Mouse (Mus musculus) small intestine, adult 2 months (tissue): ENCODE measurements around the gene Mbd4.

ENCODE experiments used
- CTCF ChIP-seq: fragments of 200-500 bp; IDR thresholded peaks from 2 replicates; pipeline ENCODE4 v1.5.1; 2012; ENCODE audit warnings: low read depth, mild to moderate bottlenecking, control low read depth, inconsistent platforms, low read length, moderate library complexity, mixed read lengths; ENCODE audit not compliant: insufficient replicate concordance, insufficient read length; ENCODE audit errors: extremely low read depth
- POLR2A ChIP-seq: fragments of 200-500 bp; IDR thresholded peaks from 2 replicates; pipeline ENCODE4 v1.6.1; 2012; ENCODE audit warnings: low read depth, mild to moderate bottlenecking, control low read depth, inconsistent platforms, low read length, moderate library complexity

DNA sequence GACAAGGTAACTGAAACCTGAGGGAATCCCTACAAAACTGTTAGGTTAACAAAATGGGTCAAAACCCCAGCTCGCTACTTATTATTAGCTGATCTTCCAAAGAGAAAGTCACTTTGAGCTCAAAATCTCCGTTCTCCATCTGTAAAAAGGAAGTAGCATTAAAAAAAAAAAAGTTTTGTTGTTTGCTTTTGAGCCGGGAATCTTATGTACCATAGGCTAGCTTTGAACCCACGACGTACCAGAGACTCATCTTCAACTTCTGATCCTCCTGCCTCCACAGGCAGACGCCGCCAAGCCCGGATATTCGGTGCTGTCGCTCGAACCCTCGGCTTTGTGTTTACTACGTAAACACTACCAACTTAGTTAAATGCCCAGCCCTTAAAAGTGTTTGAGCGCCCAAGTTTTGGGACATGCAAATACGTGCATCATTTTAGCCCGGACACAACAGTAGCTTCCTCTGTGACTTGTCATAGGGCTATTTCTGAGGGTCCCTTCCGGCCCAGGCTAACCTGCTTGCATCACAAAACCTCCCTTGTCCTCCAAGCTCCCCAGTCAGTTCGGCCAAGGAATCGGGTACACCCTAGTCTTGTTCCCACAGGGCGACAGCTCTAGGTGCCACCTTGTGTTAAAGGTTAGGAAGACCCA lies 603 bp downstream of the Mbd4 start:
- TF ChIP-seq POLR2A (no peak), CTCF (no peak)
